Mouse (Mus musculus): Measurements from ENCODE around the gene Ralgapb. TPM values are rescaled to one million over a fixed set of nuclear protein-coding genes. Genes with fewer than 3 reads are reported as not detected.

Ralgapb gene
- total RNA-seq, 2 experiments from 2014 or later = 33.1 to 34.6 TPM

- peak in 1 of 2 experiments; percentile 16 for DNase-seq
- intact Hi-C loops (cut with DNase I) = no loop called here
Observed at GRCm38 (mm10) chr2:158510665-158511064, 101.0 kb downstream of the Ralgapb start.

- intact Hi-C loops (cut with DNase I) = no loop called here
Observed at GRCm38 (mm10) chr2:158512528-158512927, 102.9 kb downstream of the Ralgapb start, which contains the start of gene Arhgap40. Gene Arhgap40, plus strand, starts transcription at chr2:158512796.

GRCm38 (mm10) chr2:158513821-158514336 is 104.2 kb downstream of the Ralgapb start:
- intact Hi-C loops (cut with DNase I) = no loop called here
- DNase-seq = no peak

More at GRCm38 (mm10) chr2:158512528-158512927, 102.9 kb downstream of the Ralgapb start, which contains the start of gene Arhgap40:
- no peak for DNase-seq

GRCm38 (mm10) chr2:158518583-158518982 is 108.9 kb downstream of the Ralgapb start:
- DNase-seq = no peak
- intact Hi-C loops (cut with DNase I) = no loop called here

- intact Hi-C loops (cut with DNase I) = no loop called here
Observed at GRCm38 (mm10) chr2:158519071-158519470, 109.4 kb downstream of the Ralgapb start.

GRCm38 (mm10) chr2:158519800-158520199 is 110.2 kb downstream of the Ralgapb start:
- DNase-seq = no peak
- intact Hi-C loops (cut with DNase I) = no loop called here

More at GRCm38 (mm10) chr2:158519071-158519470, 109.4 kb downstream of the Ralgapb start:
- DNase-seq = no peak

- intact Hi-C loops (cut with DNase I) = no loop called here
- DNase-seq = no peak
Observed at GRCm38 (mm10) chr2:158523060-158523459, 113.4 kb downstream of the Ralgapb start.

- DNase-seq = no peak
- intact Hi-C loops (cut with DNase I) = no loop called here
Observed at GRCm38 (mm10) chr2:158524129-158524860, 114.6 kb downstream of the Ralgapb start.

- intact Hi-C loops (cut with DNase I) = no loop called here
- peak; percentile 37 to 56 for DNase-seq
Observed at GRCm38 (mm10) chr2:158534090-158534489, 124.4 kb downstream of the Ralgapb start.

GRCm38 (mm10) chr2:158534559-158534958 is 124.9 kb downstream of the Ralgapb start:
- intact Hi-C loops (cut with DNase I) = no loop called here
- DNase-seq = no peak

- DNase-seq = no peak
- intact Hi-C loops (cut with DNase I) = no loop called here
Observed at GRCm38 (mm10) chr2:158539433-158540305, 130.0 kb downstream of the Ralgapb start.

GRCm38 (mm10) chr2:158541286-158541685 is 131.6 kb downstream of the Ralgapb start:
- intact Hi-C loops (cut with DNase I) = no loop called here
- no peak for DNase-seq

- no peak for DNase-seq
- intact Hi-C loops (cut with DNase I) = no loop called here
Observed at GRCm38 (mm10) chr2:158545266-158545665, 135.6 kb downstream of the Ralgapb start.

GRCm38 (mm10) chr2:158546751-158547150 is 137.1 kb downstream of the Ralgapb start:
- peak; percentile 53 to 71 for DNase-seq
- intact Hi-C loops (cut with DNase I) = loop anchor here (1.0 to 2.0 kb wide), 2 partner anchors 83 to 316 kb away; no protein-coding TSS in a partner anchor

Other genes with a start within 250 kb of the Ralgapb start
- 1 to 10 TPM; 5.6 to 6.2 TPM for gene D630003M21Rik, start 180.6 kb upstream of the Ralgapb start, total RNA-seq (2021)
- not detected for gene Bpi, start 151.8 kb upstream of the Ralgapb start, total RNA-seq (2021)
- gene Lbp, start 103.4 kb upstream of the Ralgapb start, total RNA-seq (2021) = 1 to 10 TPM; 6.8 to 7.2 TPM
- gene Snhg11, start 34.2 kb upstream of the Ralgapb start, total RNA-seq (2021) = not detected
- gene Adig, start 92.8 kb downstream of the Ralgapb start, total RNA-seq (2021) = 1 to 10 TPM; 3.0 to 3.7 TPM
- not detected for gene Arhgap40, start 102.9 kb downstream of the Ralgapb start, total RNA-seq (2021)
- not detected for gene Slc32a1, start 200.9 kb downstream of the Ralgapb start, total RNA-seq (2021)
- 1 to 10 TPM; 6.1 to 7.3 TPM for gene Actr5, start 215.0 kb downstream of the Ralgapb start, total RNA-seq (2021)